Mouse (Mus musculus) left cerebral cortex, adult 18-20 months (tissue): Measurements from ENCODE around the gene Cdc42se1. TPM values are rescaled to one million over a fixed set of nuclear protein-coding genes. Genes with fewer than 3 reads are reported as not detected.

Experiments used
- DNase-seq, 2 experiments: peaks; one replicate each; pipeline ENCODE4 v3.0.0; 2021 to 2022; ENCODE audit warnings: low spot score in 2 of 2, mixed read lengths in 1 of 2
- total RNA-seq, 2 experiments: library from RNA; stranded (reverse); gene quantifications; 2 replicates each; pipeline ENCODE4 v1.2.3; 2021

Cdc42se1 gene
- total RNA-seq, 2 experiments from 2014 or later: 57.0 to 60.1 TPM

- DNase-seq: no peak
Observed at GRCm38 (mm10) chr3:95218466-95219137, 9.9 kb upstream of the Cdc42se1 start.

GRCm38 (mm10) chr3:95223041-95223440, 5.5 kb upstream of the Cdc42se1 start:
- no peak for DNase-seq

GRCm38 (mm10) chr3:95224295-95224694, 4.2 kb upstream of the Cdc42se1 start:
- DNase-seq: no peak

GRCm38 (mm10) chr3:95227214-95227613, 1.3 kb upstream of the Cdc42se1 start:
- no peak for DNase-seq

- peak; percentile 55 to 64 for DNase-seq
Observed at GRCm38 (mm10) chr3:95228894-95229780, 605 bp downstream of the Cdc42se1 start.

GRCm38 (mm10) chr3:95229781-95230494, 1.4 kb downstream of the Cdc42se1 start:
- peak; percentile 29 to 30 for DNase-seq

GRCm38 (mm10) chr3:95230495-95231297, 2.2 kb downstream of the Cdc42se1 start:
- DNase-seq: no peak

GRCm38 (mm10) chr3:95231298-95232221, 3.0 kb downstream of the Cdc42se1 start, which contains the start of gene Mllt11:
Gene Mllt11 (minus strand): TSS chr3:95232171.
- DNase-seq: no peak

GRCm38 (mm10) chr3:95232771-95233170, 4.2 kb downstream of the Cdc42se1 start:
- no peak for DNase-seq

GRCm38 (mm10) chr3:95233303-95233980, 4.9 kb downstream of the Cdc42se1 start:
- DNase-seq: no peak

GRCm38 (mm10) chr3:95235386-95236301, 7.1 kb downstream of the Cdc42se1 start:
- DNase-seq: no peak

GRCm38 (mm10) chr3:95237541-95238099, 9.1 kb downstream of the Cdc42se1 start:
- no peak for DNase-seq

- no peak for DNase-seq
Observed at GRCm38 (mm10) chr3:95239022-95239421, 10.5 kb downstream of the Cdc42se1 start.

- DNase-seq: no peak
Observed at GRCm38 (mm10) chr3:95239971-95240370, 11.4 kb downstream of the Cdc42se1 start.

GRCm38 (mm10) chr3:95240900-95241299, 12.4 kb downstream of the Cdc42se1 start:
- DNase-seq: no peak

- no peak for DNase-seq
Observed at GRCm38 (mm10) chr3:95241498-95241897, 13.0 kb downstream of the Cdc42se1 start, which contains the start of gene Gm128. Gene Gm128 (minus strand): TSS chr3:95241598.

GRCm38 (mm10) chr3:95243086-95243485, 14.6 kb downstream of the Cdc42se1 start:
- no peak for DNase-seq
